Mouse (Mus musculus) limb, embryonic 12.5 days (tissue): ENCODE data around the gene Celf5. TPM values are rescaled to one million over a fixed set of nuclear protein-coding genes. Genes with fewer than 3 reads are reported as not detected.

Experiments used
- ATAC-seq: fragments of 200-750 bp; cut with Nextera tagmentation; 2 replicates; pipeline ENCODE4 v1.8.0; 2017; ENCODE audit warnings: low read depth, moderate TSS enrichment; ENCODE audit not compliant: insufficient number of reproducible peaks, insufficient read depth, low FRiP score, low TSS enrichment
- H3K27ac ChIP-seq: fragments of 300-500 bp; sonication (generic); 2 replicates; pipeline ENCODE4 v1.5.1; 2016; ENCODE audit warnings: mild to moderate bottlenecking, moderate library complexity
- H3K27me3 ChIP-seq: fragments of 300-500 bp; sonication (generic); 2 replicates; pipeline ENCODE4 v1.6.1; 2016; ENCODE audit warnings: mild to moderate bottlenecking, moderate library complexity
- H3K36me3 ChIP-seq: fragments of 300-500 bp; sonication (generic); 2 replicates; pipeline ENCODE4 v1.6.1; 2016; ENCODE audit warnings: mild to moderate bottlenecking, moderate library complexity
- H3K4me1 ChIP-seq: fragments of 300-500 bp; sonication (generic); replicated peaks from 2 replicates; pipeline ENCODE4 v1.6.1; 2016
- H3K4me2 ChIP-seq: fragments of 300-500 bp; sonication (generic); 2 replicates; pipeline ENCODE4 v1.6.1; 2016; ENCODE audit warnings: mild to moderate bottlenecking, moderate library complexity
- H3K4me3 ChIP-seq: fragments of 300-500 bp; sonication (generic); replicated peaks from 2 replicates; pipeline ENCODE4 v1.5.1; 2016; ENCODE audit warnings: mild to moderate bottlenecking
- H3K9ac ChIP-seq: fragments of 300-500 bp; sonication (generic); replicated peaks from 2 replicates; pipeline ENCODE4 v1.6.1; 2016; ENCODE audit warnings: mild to moderate bottlenecking, moderate library complexity
- H3K9me3 ChIP-seq: fragments of 300-500 bp; sonication (generic); 2 replicates; pipeline ENCODE4 v1.6.1; 2016; ENCODE audit warnings: mild to moderate bottlenecking, moderate library complexity
- WGBS: fragments of 180-500 bp; shearing (Covaris S2); methylation state at CpG from one replicate; pipeline ENCODE4 v1.1.7; 2016; 5-methylcytosine and 5-hydroxymethylcytosine counted together
- polyA plus RNA-seq: library from polyadenylated mRNA; unstranded; fragments of >200 nt; fragmentation: Nextera tagmentation; extraction: Ambion mirVana; gene quantifications from 2 replicates; pipeline ENCODE4 v1.2.1, GENCODE M21; 2016

The Celf5 gene
- 0.70 and 0.93 TPM in 2 replicates for polyA plus RNA-seq

DNA sequence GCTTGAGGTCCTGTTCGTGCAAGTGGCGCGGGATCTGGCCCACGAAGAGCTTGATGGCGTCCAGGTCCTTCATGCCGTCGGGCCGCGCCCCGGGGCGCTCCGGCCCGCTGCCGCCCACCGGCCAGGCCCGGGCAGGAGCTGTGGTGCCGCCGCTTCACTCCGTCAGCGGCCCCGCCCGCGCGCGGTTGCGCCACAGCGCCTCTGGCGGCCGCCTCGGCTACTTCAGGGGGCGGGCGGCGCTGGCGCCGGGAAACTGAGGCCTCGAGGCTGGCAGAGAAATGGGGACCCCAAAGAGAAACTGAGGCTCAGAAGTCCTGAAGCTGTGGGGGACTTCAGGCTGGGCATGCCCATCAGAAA is at the start of gene Celf5:
Gene Celf5 (minus strand): TSS at position 177 of the 357 bp plus-strand sequence.
- Histone ChIP-seq H3K27me3 (peaks cover 49% of the 10 kb centered on the region), H3K4me1 (0 out of 2 replicates have a peak, but pooled peaks cover 8% of the 10 kb centered on the region), H3K9ac (peak within 1 kb of the TSS; percentile 60), H3K27ac (no peak within 1 kb of the TSS), H3K4me2 (peak within 1 kb of the TSS; percentile 71), H3K36me3 (peaks cover 17% of the 10 kb centered on the region), H3K4me3 (peak within 1 kb of the TSS; percentile 49), H3K9me3 (no peaks in the 10 kb centered on the region)
- WGBS = 0% methylated on average over 36 of the region's 36 CpGs
- no peak for ATAC-seq

DNA sequence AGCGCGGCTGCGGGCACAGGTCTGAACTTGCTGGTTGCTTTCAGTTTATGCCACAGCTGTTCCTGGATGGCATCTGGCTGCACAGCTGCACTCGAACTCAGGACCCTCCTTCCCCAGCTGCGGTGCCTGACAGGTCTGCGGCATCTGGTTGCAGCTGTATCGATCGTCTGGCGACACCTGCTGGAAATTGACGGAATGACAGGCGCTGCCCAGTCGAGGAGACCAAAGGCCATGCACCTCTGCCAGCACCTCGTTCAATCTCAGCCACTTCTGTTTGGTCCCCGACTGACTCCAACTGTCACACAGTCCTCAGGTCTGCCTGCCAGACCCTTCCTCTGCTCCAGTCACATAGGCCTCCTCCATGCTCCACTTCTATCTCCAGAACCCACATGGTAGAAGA is 44.3 kb upstream of the Celf5 start:
- Histone ChIP-seq H3K27ac (no peak overlapping the region), H3K36me3 (peaks cover 36% of the 10 kb centered on the region), H3K9ac (no peak overlapping the region), H3K4me3 (no peak overlapping the region), H3K9me3 (no peaks in the 10 kb centered on the region), H3K4me2 (no peak overlapping the region), H3K4me1 (peaks cover 5% of the 10 kb centered on the region; the same call in 1 of the 2 replicates), H3K27me3 (peaks cover 26% of the 10 kb centered on the region)
- WGBS = 12% methylated on average over 14 of the region's 14 CpGs
- no peak for ATAC-seq

DNA sequence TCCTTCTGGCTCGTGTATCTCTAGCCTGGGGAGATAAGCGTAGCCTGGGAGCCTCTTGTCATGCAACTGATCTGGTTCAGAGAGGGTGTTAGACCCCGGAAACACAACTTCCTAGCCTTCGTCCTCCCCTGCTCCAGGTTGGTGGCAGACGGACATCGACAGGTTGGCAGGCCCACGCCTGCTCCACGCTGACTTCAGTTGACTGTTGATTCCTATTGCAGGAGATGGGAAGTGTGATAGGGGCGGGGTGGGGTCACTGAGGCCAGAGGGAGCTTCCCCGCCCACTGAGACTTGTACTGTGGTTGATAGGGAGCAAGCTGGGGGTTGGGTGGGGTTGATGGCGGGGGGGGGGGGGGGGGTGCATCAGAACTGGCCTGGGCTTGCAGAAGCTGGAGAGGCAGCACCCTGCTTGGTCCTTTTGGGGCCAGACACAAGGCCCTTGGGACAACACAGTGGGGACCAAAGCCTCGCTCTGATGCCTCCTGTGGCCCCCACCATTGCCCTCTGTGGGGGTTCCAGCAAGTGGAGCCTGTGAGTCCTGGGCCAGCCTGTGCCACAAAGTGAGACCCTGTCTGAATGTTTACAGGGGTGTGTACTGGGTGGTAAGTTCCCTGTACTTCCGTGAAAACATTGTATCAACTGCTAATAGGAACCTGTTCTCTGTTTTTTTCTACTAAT is 42.6 kb upstream of the Celf5 start:
- no peak for ATAC-seq
- 60% methylated on average over 12 of the region's 13 CpGs for WGBS

DNA sequence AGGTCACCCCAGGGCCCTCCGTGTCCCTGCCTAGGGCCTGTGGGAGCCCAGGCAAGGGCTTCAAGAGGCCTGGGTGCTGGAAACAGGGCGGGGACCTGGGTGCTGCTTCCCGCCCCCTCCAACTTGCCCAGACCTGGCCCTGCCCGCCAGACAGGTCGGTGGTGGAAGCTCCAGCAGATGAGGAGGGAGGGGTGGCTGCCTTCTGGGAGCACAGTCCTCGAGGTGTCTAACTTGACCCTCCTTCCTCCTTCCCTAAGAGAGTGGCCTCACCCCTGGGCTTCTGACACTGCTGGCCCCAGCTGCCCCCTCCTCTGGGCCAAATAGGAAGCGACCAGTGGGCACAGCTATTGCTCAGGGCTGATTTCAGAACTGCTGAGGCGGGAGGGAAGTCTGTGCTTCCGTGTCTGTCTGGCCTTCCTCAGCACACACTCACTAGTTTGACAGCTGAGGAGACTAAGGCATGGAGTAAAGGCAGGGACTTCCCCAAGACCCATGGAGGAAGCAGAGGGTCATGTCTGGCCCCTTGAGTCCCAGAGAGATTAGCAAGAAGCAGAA is 41.6 kb upstream of the Celf5 start, which contains the start of gene Gna15:
Gene Gna15 (minus strand): TSS at position 175 of the 555 bp plus-strand sequence.
- peak within 1 kb of the TSS; percentile 17; the same call in 1 of the 2 replicates for H3K4me2 ChIP-seq
- no peak within 1 kb of the TSS for H3K27ac ChIP-seq
- no peaks in the 10 kb centered on the region for H3K9me3 ChIP-seq
- H3K36me3 ChIP-seq = peaks cover 10% of the 10 kb centered on the region
- H3K9ac ChIP-seq = 0 out of 2 replicates have a peak within 1 kb of the TSS, but pooled peaks have one; percentile 18
- H3K4me1 ChIP-seq = peaks cover 5% of the 10 kb centered on the region; the same call in 1 of the 2 replicates
- WGBS = 20% methylated on average over 9 of the region's 9 CpGs
- H3K27me3 ChIP-seq = peaks cover 26% of the 10 kb centered on the region
- 0 out of 2 replicates have a peak within 1 kb of the TSS, but pooled peaks have one; percentile 2 for H3K4me3 ChIP-seq
- peak; percentile 46; the same call in 1 of the 2 replicates for ATAC-seq

More for the DNA sequence above, 42.6 kb upstream of the Celf5 start:
- no peak overlapping the region for H3K4me3 ChIP-seq
- H3K27ac ChIP-seq = no peak overlapping the region
- no peak overlapping the region for H3K9ac ChIP-seq
- H3K36me3 ChIP-seq = peaks cover 21% of the 10 kb centered on the region
- H3K9me3 ChIP-seq = no peaks in the 10 kb centered on the region
- H3K4me1 ChIP-seq = peaks cover 5% of the 10 kb centered on the region; the same call in 1 of the 2 replicates
- H3K27me3 ChIP-seq = peaks cover 26% of the 10 kb centered on the region
- no peak overlapping the region for H3K4me2 ChIP-seq

DNA sequence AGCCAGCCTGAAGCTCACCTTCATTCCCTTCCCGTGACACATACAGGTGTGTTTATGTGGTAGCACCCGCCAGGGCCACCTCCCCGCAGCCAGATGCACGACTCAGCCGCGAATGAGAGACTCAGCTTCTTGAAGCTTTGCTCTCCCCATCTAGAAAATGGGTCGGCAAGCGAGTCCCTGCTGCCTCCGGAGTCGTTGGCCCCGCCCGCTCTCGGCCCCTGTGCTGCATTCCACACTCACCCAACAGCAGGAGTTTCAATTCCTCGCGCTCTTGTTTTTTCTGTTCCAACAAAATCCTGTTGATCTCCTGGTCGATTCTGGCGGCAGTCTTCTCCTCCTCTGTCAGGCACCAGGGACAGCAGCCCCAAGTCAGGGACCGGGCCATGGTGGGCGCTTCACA is 41.1 kb upstream of the Celf5 start:
- Histone ChIP-seq H3K27ac (no peak overlapping the region), H3K27me3 (peaks cover 26% of the 10 kb centered on the region), H3K9ac (0 out of 2 replicates have a peak overlapping the region, but pooled peaks have one; percentile 9), H3K9me3 (no peaks in the 10 kb centered on the region), H3K4me3 (0 out of 2 replicates have a peak overlapping the region, but pooled peaks have one; percentile 2), H3K4me1 (peaks cover 5% of the 10 kb centered on the region; the same call in 1 of the 2 replicates), H3K36me3 (peaks cover 5% of the 10 kb centered on the region; the same call in 1 of the 2 replicates), H3K4me2 (peak overlapping the region; percentile 17; the same call in 1 of the 2 replicates)
- no peak for ATAC-seq
- WGBS = 15% methylated on average over 19 of the region's 19 CpGs

DNA sequence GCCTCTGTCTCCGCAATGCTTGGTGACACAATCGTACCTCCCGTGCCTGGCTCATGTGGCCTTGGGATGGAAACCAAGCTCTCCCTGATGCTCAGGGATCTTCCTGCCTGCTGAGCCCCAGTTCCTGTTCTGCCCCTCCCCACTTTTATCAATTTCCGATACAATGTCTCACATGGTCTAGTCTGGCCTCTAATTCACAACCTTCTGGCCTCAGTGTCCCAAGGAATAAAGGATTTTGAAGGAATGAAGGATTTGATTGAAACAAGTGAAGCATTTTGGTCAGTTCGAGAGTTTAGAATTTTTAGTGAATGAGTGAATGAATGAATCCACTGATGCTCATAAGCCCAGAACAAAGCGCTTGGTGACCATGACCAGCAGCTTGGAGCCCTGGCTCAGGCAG is 40.6 kb upstream of the Celf5 start:
- H3K9ac ChIP-seq = no peak overlapping the region
- H3K4me1 ChIP-seq = peaks cover 5% of the 10 kb centered on the region; the same call in 1 of the 2 replicates
- H3K4me2 ChIP-seq = no peak overlapping the region
- no peak overlapping the region for H3K4me3 ChIP-seq
- no peak overlapping the region for H3K27ac ChIP-seq
- no peaks in the 10 kb centered on the region for H3K9me3 ChIP-seq
- WGBS = 82% methylated on average over 6 of the region's 6 CpGs
- peaks cover 26% of the 10 kb centered on the region for H3K27me3 ChIP-seq
- H3K36me3 ChIP-seq = peaks cover 2% of the 10 kb centered on the region; the same call in 1 of the 2 replicates
- no peak for ATAC-seq

DNA sequence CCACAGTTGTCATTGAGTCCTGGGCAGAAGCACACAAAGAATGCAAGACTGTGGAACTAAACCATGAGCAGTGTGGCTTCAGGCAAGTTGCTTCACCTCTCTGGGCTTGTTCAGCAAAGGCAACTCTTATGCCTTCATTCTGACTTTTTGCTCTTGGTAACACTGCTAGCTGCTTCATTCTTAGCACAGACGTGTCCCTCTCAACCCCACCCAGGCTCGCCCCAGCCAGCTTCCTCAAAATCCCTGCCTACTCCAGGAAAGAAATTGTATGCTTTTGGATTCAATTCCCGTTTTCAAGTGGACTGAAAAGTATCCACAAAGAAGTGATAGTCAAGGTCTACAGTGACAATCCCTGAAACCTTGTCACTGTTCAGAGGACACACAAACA is 37.5 kb upstream of the Celf5 start:
- Histone ChIP-seq H3K9me3 (no peaks in the 10 kb centered on the region), H3K27ac (no peak overlapping the region), H3K4me3 (no peak overlapping the region), H3K36me3 (no peaks in the 10 kb centered on the region), H3K4me1 (peaks cover 5% of the 10 kb centered on the region; the same call in 1 of the 2 replicates), H3K27me3 (peaks cover 22% of the 10 kb centered on the region), H3K4me2 (no peak overlapping the region), H3K9ac (no peak overlapping the region)
- 75% methylated on average over 3 of the region's 3 CpGs for WGBS
- no peak for ATAC-seq

DNA sequence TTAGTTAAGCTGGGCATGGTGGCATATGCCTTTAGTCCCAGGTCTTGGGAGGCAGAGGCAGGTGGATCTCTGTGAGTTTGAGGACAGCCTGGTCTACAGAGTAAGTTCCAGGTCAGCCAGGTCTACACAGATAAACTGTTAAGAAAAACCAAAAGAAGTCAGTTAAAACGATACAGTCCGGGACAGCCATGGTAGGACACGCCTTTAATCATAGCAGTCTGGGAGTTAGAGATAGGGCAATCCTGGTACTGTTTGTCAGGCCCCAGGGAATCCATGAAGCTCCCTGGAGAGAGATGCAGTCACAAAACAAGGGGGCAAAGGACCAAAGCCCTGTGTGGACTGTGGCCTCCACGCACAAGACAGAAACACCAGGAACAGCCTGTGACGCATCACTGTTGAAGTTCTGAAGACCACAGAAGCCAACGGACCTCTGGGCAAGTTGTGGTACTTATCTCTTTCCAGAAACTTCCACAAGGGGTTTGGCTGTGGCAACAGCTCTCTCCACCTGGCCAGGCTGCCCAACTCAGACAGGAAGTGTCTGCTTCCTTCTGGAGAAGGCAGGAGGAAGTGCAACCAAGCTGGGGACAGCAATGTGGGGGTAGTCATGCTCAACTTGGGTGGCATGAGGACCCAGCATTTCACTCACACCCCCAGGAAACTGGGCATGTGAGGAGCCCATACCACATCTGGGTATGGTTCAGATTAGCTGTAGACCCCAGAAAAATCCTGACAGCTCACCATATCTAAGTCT is 36.9 kb upstream of the Celf5 start:
- ATAC-seq = no peak
- H3K4me3 ChIP-seq = no peak overlapping the region
- no peak overlapping the region for H3K9ac ChIP-seq
- H3K4me1 ChIP-seq = peaks cover 5% of the 10 kb centered on the region; the same call in 1 of the 2 replicates
- H3K36me3 ChIP-seq = no peaks in the 10 kb centered on the region
- no peaks in the 10 kb centered on the region for H3K9me3 ChIP-seq
- 89% methylated on average over 6 of the region's 6 CpGs for WGBS
- peaks cover 16% of the 10 kb centered on the region for H3K27me3 ChIP-seq
- no peak overlapping the region for H3K4me2 ChIP-seq
- no peak overlapping the region for H3K27ac ChIP-seq

DNA sequence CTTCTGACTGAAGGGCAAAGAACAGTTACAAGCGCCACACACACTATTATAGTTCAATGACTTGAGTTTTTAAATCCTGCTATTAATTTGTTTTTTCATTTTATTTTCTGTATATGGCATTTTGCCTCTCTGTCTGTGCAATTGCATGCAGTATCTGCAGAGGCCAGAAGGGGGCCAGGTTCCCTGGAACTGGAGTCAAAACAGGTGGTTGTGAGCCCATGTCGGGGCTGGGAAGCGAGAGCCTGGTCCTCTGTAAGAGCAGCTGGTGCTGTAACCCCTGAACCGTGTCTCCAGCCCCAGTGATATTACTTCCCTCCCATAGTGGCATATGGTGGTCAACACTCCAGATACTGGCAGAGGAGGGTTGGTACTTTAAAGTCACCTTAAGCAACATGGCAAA is 36.0 kb upstream of the Celf5 start:
- WGBS = 14% methylated on average over 4 of the region's 4 CpGs
- Histone ChIP-seq H3K27me3 (peaks cover 7% of the 10 kb centered on the region), H3K4me1 (peaks cover under 1% of the 10 kb centered on the region; the same call in 1 of the 2 replicates), H3K27ac (no peak overlapping the region), H3K4me2 (no peak overlapping the region), H3K9ac (no peak overlapping the region), H3K36me3 (no peaks in the 10 kb centered on the region), H3K4me3 (no peak overlapping the region), H3K9me3 (0 out of 2 replicates have a peak, but pooled peaks cover 8% of the 10 kb centered on the region)
- no peak for ATAC-seq

DNA sequence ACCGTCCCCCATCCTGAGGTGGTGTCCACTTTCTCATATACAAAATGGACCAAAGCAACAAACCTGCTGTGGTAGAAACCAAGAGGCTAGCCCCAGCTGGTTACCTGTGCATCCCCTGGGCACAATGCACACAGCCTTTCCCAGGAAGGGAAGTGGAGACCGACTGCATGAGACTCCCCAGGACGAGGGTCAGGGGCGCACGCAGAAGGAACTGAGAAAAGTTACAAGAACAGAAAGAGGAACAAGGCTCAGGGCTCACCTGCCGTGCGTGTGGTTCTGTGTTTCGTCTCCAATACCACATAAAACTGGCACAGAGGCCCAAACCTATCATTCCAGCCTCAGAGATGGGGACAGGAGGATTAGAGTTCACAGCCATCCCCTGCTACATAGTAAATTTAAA is 34.7 kb upstream of the Celf5 start:
- WGBS = 59% methylated on average over 8 of the region's 8 CpGs

DNA sequence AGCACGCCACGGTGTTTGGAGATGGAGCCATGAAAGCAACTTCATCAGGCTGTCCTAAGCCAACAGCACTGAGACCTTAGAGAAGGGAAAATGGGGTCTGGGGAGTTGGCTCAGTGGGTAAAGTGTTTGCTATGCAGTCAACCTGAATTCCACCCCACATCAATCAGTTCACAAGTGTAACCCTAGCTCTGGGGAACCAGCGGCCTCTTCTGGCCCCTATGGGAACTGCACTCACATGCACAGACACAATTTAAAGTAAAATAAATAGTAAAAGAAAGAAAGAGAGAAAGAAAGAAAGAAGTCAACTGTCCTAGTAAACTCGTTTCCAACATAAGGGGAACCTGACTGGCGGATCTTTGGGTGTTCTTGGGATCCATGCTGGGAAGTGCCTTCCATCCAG is 31.3 kb upstream of the Celf5 start:
- ATAC-seq = no peak
- H3K36me3 ChIP-seq = no peaks in the 10 kb centered on the region
- peaks cover 8% of the 10 kb centered on the region; the same call in 1 of the 2 replicates for H3K9me3 ChIP-seq
- H3K9ac ChIP-seq = no peak overlapping the region
- H3K4me3 ChIP-seq = no peak overlapping the region
- no peak overlapping the region for H3K27ac ChIP-seq
- 76% methylated on average over 5 of the region's 5 CpGs for WGBS
- peaks cover 25% of the 10 kb centered on the region for H3K27me3 ChIP-seq
- peaks cover 4% of the 10 kb centered on the region; the same call in 1 of the 2 replicates for H3K4me1 ChIP-seq
- no peak overlapping the region for H3K4me2 ChIP-seq

More for the DNA sequence above, 34.7 kb upstream of the Celf5 start:
- no peak for ATAC-seq
- Histone ChIP-seq H3K27me3 (peaks cover 12% of the 10 kb centered on the region), H3K9me3 (0 out of 2 replicates have a peak, but pooled peaks cover 8% of the 10 kb centered on the region), H3K4me2 (no peak overlapping the region), H3K36me3 (no peaks in the 10 kb centered on the region), H3K27ac (no peak overlapping the region), H3K9ac (no peak overlapping the region), H3K4me3 (no peak overlapping the region), H3K4me1 (peaks cover under 1% of the 10 kb centered on the region; the same call in 1 of the 2 replicates)
